Mouse (Mus musculus) frontal cortex, adult (tissue): ENCODE data around the gene Rgs12.

Source experiments
- ATAC-seq: cut with Nextera tagmentation; 2 replicates; pipeline ENCODE4 v1.9.2; 2017; ENCODE audit warnings: mild to moderate bottlenecking, moderate library complexity, mixed read lengths; ENCODE audit not compliant: low TSS enrichment

The Rgs12 gene

GRCm38 (mm10) chr5:34948861-34949760 is at the start of gene Rgs12:
Gene Rgs12, plus strand, starts transcription at chr5:34949445.
- peak; percentile 53; the same call in 1 of the 2 replicates for ATAC-seq

- ATAC-seq: peak; percentile 53; the same call in 1 of the 2 replicates
These were observed 49.3 kb upstream of the Rgs12 start for GRCm38 (mm10) chr5:34899787-34900469.

- no peak for ATAC-seq
These were observed 46.9 kb upstream of the Rgs12 start for GRCm38 (mm10) chr5:34902371-34902770.

GRCm38 (mm10) chr5:34902811-34903385 is 46.3 kb upstream of the Rgs12 start:
- peak; percentile 36; the same call in 1 of the 2 replicates for ATAC-seq

GRCm38 (mm10) chr5:34904412-34904811 is 44.8 kb upstream of the Rgs12 start:
- ATAC-seq: no peak

- no peak for ATAC-seq
These were observed 42.0 kb upstream of the Rgs12 start for GRCm38 (mm10) chr5:34907230-34907629.

GRCm38 (mm10) chr5:34907910-34908725 is 41.1 kb upstream of the Rgs12 start, which contains the start of gene Msantd1:
Gene Msantd1, plus strand, starts transcription at chr5:34908012.
- ATAC-seq: peak; percentile 33; the same call in 1 of the 2 replicates

- ATAC-seq: no peak
These were observed 40.3 kb upstream of the Rgs12 start for GRCm38 (mm10) chr5:34908726-34909633.

GRCm38 (mm10) chr5:34909634-34910503 is 39.4 kb upstream of the Rgs12 start:
- no peak for ATAC-seq

- ATAC-seq: no peak
These were observed 38.8 kb upstream of the Rgs12 start for GRCm38 (mm10) chr5:34910504-34910815.

- peak; percentile 86 for ATAC-seq
These were observed 33.4 kb upstream of the Rgs12 start for GRCm38 (mm10) chr5:34915801-34916200.

- 0 out of 2 replicates have a peak, but pooled peaks have one; percentile 29 for ATAC-seq
These were observed 32.0 kb upstream of the Rgs12 start for GRCm38 (mm10) chr5:34917234-34917655.

- ATAC-seq: no peak
These were observed 30.5 kb upstream of the Rgs12 start for GRCm38 (mm10) chr5:34918785-34919184.

- ATAC-seq: no peak
These were observed 26.7 kb upstream of the Rgs12 start for GRCm38 (mm10) chr5:34922531-34922930.

- ATAC-seq: no peak
These were observed 25.3 kb upstream of the Rgs12 start for GRCm38 (mm10) chr5:34923920-34924319.

GRCm38 (mm10) chr5:34924519-34924918 is 24.7 kb upstream of the Rgs12 start:
- no peak for ATAC-seq

- ATAC-seq: no peak
These were observed 21.6 kb upstream of the Rgs12 start for GRCm38 (mm10) chr5:34927648-34928047.

GRCm38 (mm10) chr5:34930151-34930975 is 18.9 kb upstream of the Rgs12 start:
- ATAC-seq: no peak

GRCm38 (mm10) chr5:34931091-34931490 is 18.2 kb upstream of the Rgs12 start:
- no peak for ATAC-seq
